Mouse (Mus musculus) fibroblast of lung, adult 2 months (primary cell): ENCODE data around the gene Klrb1.

Source experiments
- DNase-seq: peaks from one replicate; pipeline ENCODE4 v3.0.0-alpha.2; 2011; ENCODE audit warnings: low read depth

Gene Klrb1

DNA sequence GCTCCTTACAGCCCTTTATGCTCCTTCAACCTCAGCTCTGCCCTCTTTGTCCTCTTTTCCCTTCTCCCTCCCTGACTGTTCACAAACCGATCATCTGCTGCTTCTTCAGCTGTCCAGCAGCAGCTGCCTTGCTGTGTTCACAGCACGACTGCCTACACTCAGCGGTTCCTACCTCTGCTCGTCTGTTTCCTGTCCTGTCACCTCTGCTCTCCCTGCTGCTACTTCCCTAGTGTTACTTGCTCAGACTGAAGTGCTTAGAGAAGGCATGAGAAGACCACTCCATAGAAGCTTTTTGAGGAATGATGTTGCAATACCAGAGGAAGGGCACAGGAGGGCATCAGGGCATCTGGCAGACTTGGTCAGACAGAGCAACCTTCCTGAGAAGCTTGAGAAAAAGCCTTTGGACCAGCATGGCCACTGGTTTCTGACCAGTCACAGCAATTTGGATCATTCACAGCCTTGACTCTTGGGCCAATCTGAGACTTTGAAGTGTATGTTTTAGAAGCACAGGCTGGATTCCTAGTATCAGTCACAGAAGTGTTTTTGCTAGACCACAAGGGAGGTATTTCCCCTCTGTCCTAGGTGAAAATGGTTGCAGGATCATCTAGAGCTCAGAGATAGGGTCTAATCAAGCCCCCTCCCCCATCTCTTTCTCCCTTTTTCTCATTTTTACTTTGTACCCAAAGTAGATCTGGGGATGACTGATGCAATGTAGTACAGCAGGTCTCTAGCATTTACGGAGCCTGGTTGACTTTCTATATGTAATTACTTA, 11.2 kb upstream of the Klrb1 start:
- DNase-seq: no peak

DNA sequence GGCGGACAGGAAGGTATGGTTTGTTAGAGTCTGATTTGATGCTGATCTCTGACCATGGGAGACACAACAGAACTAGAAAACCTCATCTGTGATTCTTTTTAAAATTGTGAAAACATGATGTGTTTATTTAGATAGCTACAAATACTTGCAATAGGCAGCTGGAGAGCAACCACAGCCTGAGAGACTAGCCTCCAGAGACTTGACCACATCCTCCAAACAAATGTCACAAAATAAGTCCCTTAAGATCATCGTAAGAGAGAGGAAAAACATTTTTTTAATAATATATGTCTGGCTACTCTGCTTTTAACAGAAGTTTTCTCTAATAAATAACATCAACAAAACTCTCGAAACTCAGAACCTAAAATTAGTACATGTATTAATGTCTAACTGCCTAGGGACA, 9.2 kb upstream of the Klrb1 start:
- no peak for DNase-seq

DNA sequence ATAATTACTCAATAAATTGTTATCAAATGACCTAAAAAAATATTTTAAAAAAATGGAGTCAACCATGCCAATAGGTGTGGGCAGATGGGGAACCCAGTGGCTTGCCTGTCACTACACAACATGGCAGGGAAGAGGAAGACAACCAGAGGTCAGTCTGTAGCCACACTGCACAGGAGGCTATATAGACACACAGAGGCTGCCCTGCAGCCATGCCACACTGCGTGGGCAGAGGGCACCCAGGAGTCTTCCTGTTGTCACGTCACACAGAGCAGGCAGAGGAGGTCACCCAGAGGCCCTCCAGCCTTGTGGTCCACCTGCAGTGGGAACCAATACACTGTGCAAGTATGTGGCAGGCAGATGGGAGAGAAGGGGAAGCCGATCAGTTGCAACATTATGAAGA, 21.2 kb downstream of the Klrb1 start:
- DNase-seq: no peak

DNA sequence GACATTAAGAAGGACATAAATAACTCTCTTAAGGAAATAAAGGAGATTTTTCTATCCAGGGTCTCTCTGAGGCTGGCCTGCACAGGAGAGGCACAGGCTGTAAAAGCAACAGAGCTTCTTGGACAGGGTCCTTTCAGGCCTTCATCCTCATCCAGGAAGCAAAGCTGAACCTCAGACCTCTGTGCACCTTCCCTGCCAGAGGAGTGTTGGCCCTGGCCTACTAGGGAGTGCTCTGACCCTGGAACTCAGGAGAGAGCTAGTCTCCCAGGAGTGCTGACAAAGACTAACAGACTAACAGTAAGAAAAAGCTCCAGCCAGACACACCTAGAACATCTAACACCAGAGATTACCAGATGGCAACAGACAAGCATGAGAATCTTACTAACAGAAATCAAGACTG, 43.3 kb downstream of the Klrb1 start:
- no peak for DNase-seq

DNA sequence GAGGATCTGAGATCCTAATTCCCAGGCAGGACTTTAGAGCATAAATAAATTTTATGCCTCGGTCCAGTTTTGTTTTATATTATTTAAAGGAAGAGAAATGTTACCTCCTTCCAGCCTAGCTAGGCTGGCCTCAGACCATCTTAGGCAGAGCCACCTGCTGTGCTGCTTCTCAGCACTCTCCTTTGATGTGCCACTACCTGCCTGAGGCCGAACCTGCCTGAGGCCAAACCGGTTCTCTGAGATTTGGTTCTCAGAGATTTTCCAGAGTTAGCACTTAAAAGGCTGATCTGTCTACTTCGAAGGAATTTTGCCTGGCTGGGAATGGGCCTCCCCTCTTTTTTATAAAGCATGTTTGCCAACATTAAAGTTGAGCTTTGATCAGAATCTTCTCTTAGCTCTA, 52.9 kb downstream of the Klrb1 start:
- DNase-seq: no peak

DNA sequence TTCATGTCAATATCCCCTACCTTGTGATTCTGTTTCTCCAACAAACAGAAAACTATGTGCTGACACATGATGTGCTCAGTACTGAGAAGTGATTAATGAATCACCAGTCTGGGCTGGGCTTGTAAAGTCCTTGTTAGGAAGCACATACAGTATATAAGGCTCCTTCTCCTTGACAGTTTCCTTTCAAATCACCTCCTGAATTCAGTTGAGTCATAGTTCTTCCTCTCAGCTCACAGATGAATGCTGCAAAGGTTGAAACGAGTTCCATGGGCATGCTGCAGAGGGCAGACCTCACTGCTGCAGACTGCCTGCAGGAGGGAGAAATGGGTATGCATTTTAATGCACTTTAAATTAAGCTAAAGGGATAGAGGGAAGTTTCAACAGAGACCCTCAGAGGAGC, 60.7 kb downstream of the Klrb1 start, which contains the start of gene Clec2h:
TSS of gene Clec2h (plus strand) at position 180 of the 400 bp plus-strand sequence.
- DNase-seq: no peak

DNA sequence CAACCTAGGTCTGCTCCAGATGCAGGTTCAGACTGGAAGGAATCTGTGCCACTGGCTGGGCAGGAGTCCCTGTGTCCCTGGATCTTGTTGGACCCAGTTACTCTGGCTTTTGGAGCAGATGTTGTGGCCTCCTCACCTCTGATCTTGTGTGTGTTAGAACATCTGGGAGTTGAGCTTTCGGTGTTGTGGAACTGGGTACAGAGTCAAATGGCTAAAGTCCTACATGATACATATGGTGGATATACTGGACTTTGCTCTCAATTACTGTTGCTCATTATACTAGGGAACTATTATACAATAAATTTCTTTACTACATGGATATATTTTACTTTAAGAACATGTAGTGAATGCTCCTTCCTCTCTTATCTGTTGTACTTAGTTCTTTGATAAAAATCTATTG, 61.6 kb downstream of the Klrb1 start:
- DNase-seq: no peak
